Mouse (Mus musculus) bone marrow macrophage, adult 2 months (primary cell): Measurements from ENCODE around the gene Hpdl. TPM values are rescaled to one million over a fixed set of nuclear protein-coding genes. Genes with fewer than 3 reads are reported as not detected.
A peak's percentile ranks its signal among the peaks of the same experiment; 100 is the strongest.

Experiments used
- H3K27ac ChIP-seq: 2 replicates; pipeline ENCODE4 v1.5.1; 2012; ENCODE audit warnings: low read depth, low read length; ENCODE audit not compliant: insufficient read depth
- H3K4me1 ChIP-seq: 2 replicates; pipeline ENCODE4 v1.6.1; 2012; ENCODE audit warnings: low read length; ENCODE audit not compliant: control insufficient read depth, insufficient read depth
- H3K4me3 ChIP-seq: 2 replicates; pipeline ENCODE4 v1.5.1; 2012; ENCODE audit warnings: mild to moderate bottlenecking, low read length, moderate library complexity; ENCODE audit not compliant: insufficient read depth
- CTCF ChIP-seq: IDR thresholded peaks from 2 replicates; pipeline ENCODE4 v1.5.1; 2012; ENCODE audit warnings: low read depth, mild to moderate bottlenecking, low read length, moderate library complexity
- POLR2A ChIP-seq: IDR thresholded peaks from 2 replicates; pipeline ENCODE4 v1.6.1; 2012; ENCODE audit warnings: mild to moderate bottlenecking, low read depth, low read length, borderline replicate concordance
- polyA plus RNA-seq: library from polyadenylated mRNA; stranded (reverse); fragments of >200 nt; gene quantifications from 2 replicates; pipeline ENCODE4 v1.2.4, GENCODE M21; 2012; ENCODE audit not compliant: missing spikeins, insufficient read depth, insufficient read length

Gene Hpdl
- polyA plus RNA-seq, 1 experiment, result not detected

GRCm38 (mm10) chr4:116799901-116800300, 21.6 kb downstream of the Hpdl start:
- no peaks in the 10 kb centered on the region for H3K4me1 ChIP-seq
- H3K4me3 ChIP-seq, result no peak overlapping the region
- TF ChIP-seq POLR2A (no peak), CTCF (no peak)

GRCm38 (mm10) chr4:116796442-116797110, 24.9 kb downstream of the Hpdl start:
- H3K4me1 ChIP-seq, result no peaks in the 10 kb centered on the region
- H3K27ac ChIP-seq, result no peak overlapping the region
- no peak for TF ChIP-seq POLR2A
- TF ChIP-seq CTCF, result no peak
- no peak overlapping the region for H3K4me3 ChIP-seq

More at GRCm38 (mm10) chr4:116799901-116800300, 21.6 kb downstream of the Hpdl start:
- no peak overlapping the region for H3K27ac ChIP-seq

- H3K4me3 ChIP-seq, result no peak overlapping the region
- H3K4me1 ChIP-seq, result no peaks in the 10 kb centered on the region
- TF ChIP-seq POLR2A (no peak), CTCF (no peak)
- H3K27ac ChIP-seq, result no peak overlapping the region
These were observed 27.2 kb downstream of the Hpdl start for GRCm38 (mm10) chr4:116794273-116794672.

GRCm38 (mm10) chr4:116792453-116792852, 29.1 kb downstream of the Hpdl start:
- no peak overlapping the region for H3K27ac ChIP-seq
- H3K4me3 ChIP-seq, result no peak overlapping the region
- TF ChIP-seq POLR2A (no peak), CTCF (no peak)
- H3K4me1 ChIP-seq, result peaks cover 4% of the 10 kb centered on the region

- Histone ChIP-seq H3K4me3 (peak overlapping the region; percentile 15; the same call in 1 of the 2 replicates), H3K27ac (peak overlapping the region; percentile 88), H3K4me1 (peaks cover 9% of the 10 kb centered on the region)
- TF ChIP-seq CTCF, result no peak
- TF ChIP-seq POLR2A, result no peak
These were observed 32.6 kb downstream of the Hpdl start for GRCm38 (mm10) chr4:116788956-116789355.

DNA sequence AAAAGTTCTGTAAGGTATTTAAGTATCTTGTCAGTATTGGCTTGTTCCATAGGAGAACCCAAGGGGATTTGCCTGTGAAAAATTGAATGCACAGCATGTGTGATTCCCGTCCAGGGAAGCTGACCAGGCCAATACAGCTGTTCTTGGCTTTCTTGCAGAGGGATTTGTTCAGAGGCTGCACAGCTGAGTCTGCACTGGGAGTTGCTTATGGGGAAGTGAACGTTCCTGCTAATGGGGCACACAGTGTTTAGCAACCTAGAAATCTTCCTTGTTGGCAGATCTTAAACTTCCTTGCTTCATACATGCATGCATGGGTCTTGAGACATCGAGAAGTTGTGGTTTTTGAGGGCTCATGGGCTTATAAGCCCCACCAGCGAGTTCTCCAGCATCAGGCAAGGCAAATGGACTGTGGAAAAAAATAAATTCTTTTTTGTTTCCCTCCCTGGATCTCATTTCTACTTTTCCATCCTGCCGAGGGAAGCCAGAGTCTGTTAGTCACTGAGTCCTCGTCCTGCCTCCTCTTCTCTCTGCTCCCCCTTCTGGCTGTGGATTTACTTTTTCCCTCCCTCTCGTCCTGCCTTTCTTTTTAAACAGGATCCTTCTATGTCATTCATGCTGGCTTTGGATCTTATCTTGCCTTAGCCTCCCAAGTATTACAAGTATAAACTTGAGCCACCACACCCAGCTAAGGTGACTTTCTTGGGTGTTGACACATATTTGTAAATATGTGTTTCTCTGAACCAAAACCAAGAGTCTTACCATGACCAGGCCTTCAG, 33.3 kb downstream of the Hpdl start:
- peaks cover 9% of the 10 kb centered on the region for H3K4me1 ChIP-seq
- H3K4me3 ChIP-seq, result peak overlapping the region; percentile 21; the same call in 1 of the 2 replicates
- no peak for TF ChIP-seq CTCF
- TF ChIP-seq POLR2A, result no peak
- H3K27ac ChIP-seq, result peak overlapping the region; percentile 88

- Histone ChIP-seq H3K4me3 (no peak overlapping the region), H3K4me1 (peaks cover 10% of the 10 kb centered on the region), H3K27ac (no peak overlapping the region)
- no peak for TF ChIP-seq POLR2A
- TF ChIP-seq CTCF, result 0 out of 2 replicates have a peak, but pooled peaks have one; percentile 13
These were observed 34.9 kb downstream of the Hpdl start for GRCm38 (mm10) chr4:116786587-116786986.

GRCm38 (mm10) chr4:116782171-116782570, 39.3 kb downstream of the Hpdl start:
- Histone ChIP-seq H3K4me1 (peaks cover 10% of the 10 kb centered on the region), H3K4me3 (no peak overlapping the region), H3K27ac (no peak overlapping the region)
- no peak for TF ChIP-seq CTCF
- no peak for TF ChIP-seq POLR2A

DNA sequence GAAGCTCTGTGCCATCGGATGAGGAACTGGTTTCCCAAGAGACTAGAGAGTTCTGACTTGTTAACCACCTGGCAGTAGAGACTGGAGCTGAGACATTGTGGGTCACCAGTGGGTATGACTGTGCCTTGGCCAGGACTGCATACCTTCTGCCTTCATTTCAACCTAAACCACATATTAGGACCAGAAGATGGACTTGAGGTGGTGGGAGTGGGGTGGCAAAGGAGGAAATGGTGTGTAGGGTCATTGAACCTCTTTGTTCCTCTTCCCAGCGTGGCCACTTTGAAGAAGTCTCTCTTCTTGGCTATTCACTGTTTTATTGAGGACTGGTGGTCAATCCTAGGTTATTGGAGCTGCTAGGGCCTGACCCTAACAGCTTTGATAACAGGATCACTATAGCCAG, 40.1 kb downstream of the Hpdl start:
- Histone ChIP-seq H3K4me3 (no peak overlapping the region), H3K27ac (no peak overlapping the region), H3K4me1 (peaks cover 13% of the 10 kb centered on the region)
- TF ChIP-seq POLR2A, result no peak
- no peak for TF ChIP-seq CTCF

- Histone ChIP-seq H3K27ac (no peak overlapping the region), H3K4me1 (peaks cover 13% of the 10 kb centered on the region), H3K4me3 (no peak overlapping the region)
- TF ChIP-seq CTCF, result no peak
These were observed 41.0 kb downstream of the Hpdl start for GRCm38 (mm10) chr4:116780541-116780940.
